Mouse (Mus musculus): ENCODE results near the gene Ptger3.

DNA sequence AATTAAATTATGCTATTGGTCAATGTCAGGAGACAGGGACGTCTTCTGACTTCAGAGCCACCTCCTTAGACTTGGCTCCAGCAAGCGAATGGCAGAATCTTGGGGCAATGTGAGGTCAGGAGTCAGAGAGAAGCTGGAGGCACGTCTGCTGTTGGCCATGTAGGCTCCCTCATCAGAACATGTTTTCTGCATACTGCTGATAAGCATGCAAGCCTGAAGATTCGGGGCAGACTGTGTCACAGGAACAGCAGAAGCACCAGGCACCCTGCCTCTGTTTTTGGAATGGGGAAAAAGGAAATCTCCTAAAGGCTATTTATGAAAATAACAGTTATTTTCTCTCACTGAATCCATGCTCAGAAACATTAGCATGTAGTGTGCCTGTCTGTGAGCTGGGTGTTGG, 13.6 kb downstream of the Ptger3 start:
- TF ChIP-seq GATA1 (IDR thresholded peaks at IDR 0.05; ENCODE audit: borderline replicate concordance, low read length) (no peak), CTCF (IDR thresholded peaks at IDR 0.05; ENCODE audit: low read depth, low read length) (no peak), TAL1 (conservative IDR thresholded peaks at IDR 0.05; ENCODE audit: low read depth, low read length) (no peak), POLR2AphosphoS5 (IDR thresholded peaks at IDR 0.05; ENCODE audit: insufficient replicate concordance, low read depth, low read length) (no peak), GATA2 (IDR thresholded peaks at IDR 0.05; ENCODE audit: borderline replicate concordance, low read depth, low read length) (no peak)
